Mouse (Mus musculus): ENCODE measurements around the gene Atp6v0c. TPM values are rescaled to one million over a fixed set of nuclear protein-coding genes. Genes with fewer than 3 reads are reported as not detected.

Gene Atp6v0c
- total RNA-seq (2023; ENCODE audit: inconsistent age), result 233 to 260 TPM (median 250 TPM) in 4 replicates

GRCm38 (mm10) chr17:24169317-24170065 lies at the start of gene Atp6v0c:
Gene Atp6v0c, minus strand, starts transcription at chr17:24169702.

GRCm38 (mm10) chr17:24209043-24209915 lies 39.8 kb upstream of the Atp6v0c start, which contains the start of gene Ntn3:
Gene Ntn3, minus strand, starts transcription at chr17:24209531.

DNA sequence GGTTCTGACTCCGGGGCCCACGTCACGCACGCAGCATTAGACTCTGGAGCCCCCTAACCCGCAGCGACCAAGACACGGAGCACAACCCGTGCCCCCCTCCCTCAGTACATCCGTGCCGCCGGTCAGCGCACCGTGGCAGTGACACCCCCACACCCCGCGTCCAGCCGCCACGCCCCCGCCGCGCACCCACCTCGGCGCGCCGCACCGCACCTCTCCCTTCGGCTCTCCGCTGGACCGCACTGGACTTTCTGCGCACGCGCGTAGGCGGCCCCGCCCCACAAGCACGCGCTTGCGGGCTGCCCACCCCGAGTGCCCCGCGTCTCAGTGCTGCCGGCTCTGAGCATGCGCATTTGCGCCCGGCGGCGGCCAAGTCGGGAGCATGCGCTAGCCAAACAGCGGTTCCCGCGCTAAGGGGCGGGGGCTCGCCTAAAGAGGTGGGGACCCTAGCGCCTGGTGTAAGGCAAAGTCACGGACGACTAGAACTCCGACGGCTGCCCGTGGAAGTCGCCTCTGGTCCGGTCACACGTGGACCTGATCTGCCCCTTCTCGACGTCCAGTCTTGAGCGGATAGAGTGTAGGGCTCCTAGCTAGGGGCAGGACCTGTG lies 35.9 kb upstream of the Atp6v0c start, which contains the start of gene Tbc1d24:
Gene Tbc1d24 (minus strand): TSS at position 279 of the 605 bp plus-strand sequence.

DNA sequence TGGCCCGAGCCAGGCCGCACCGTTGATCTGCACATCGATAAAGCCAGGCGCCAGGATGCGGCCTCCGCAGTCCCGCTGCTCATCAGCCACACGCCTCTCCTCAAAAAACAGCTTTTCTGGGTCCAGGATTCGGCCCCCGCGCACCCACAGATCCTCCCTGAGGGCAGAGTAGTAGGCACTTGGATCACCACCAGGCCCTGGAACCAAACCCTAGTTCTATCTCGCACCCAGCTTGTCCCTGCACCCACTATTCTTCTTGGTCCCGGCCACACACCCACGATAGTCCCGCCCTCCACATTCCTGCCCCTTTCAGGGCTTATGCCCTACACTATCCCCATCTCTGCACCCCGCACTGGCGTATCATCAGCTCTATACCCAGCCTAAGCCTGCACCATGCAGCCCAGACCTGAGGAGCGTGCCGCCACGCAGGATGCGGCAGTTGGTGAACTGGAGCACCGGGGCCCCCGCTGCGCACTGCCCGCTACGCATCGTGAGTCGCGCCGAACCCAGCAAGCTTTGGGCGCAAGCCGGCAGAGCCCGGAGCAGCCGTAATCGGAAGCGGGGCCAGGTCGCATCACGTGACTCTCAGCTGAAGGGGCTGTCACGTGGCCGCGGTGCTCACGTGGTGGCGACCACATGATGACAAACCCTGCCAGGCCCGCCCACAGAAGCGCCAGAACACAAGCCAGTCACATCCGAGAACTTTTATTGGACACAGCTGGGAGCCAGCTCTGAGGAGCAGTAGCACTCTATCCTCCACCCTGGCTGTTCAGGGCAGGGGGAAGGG lies 6.1 kb downstream of the Atp6v0c start, which contains the start of gene Amdhd2:
Gene Amdhd2 (minus strand): TSS at position 591 of the 787 bp plus-strand sequence.

GRCm38 (mm10) chr17:24150824-24151223 lies 18.7 kb downstream of the Atp6v0c start, which contains the start of gene Pdpk1:
Gene Pdpk1, minus strand, starts transcription at chr17:24150924.

Other genes with a start within 250 kb of the Atp6v0c start
- gene Sbp, start 228.0 kb downstream of the Atp6v0c start, total RNA-seq (2023; ENCODE audit: inconsistent age), result not detected in 4 replicates
- not detected in 4 replicates for gene Sbpl, start 214.4 kb downstream of the Atp6v0c start, total RNA-seq (2023; ENCODE audit: inconsistent age)
- not detected in 4 replicates for gene Prss30, start 189.1 kb downstream of the Atp6v0c start, total RNA-seq (2023; ENCODE audit: inconsistent age)
- not detected in 4 replicates for gene Prss22, start 171.6 kb downstream of the Atp6v0c start, total RNA-seq (2023; ENCODE audit: inconsistent age)
- not detected in 4 replicates for gene Prss27, start 131.6 kb downstream of the Atp6v0c start, total RNA-seq (2023; ENCODE audit: inconsistent age)
- 28.2 to 33.1 TPM (median 30.9 TPM) in 4 replicates for gene Kctd5, start 96.2 kb downstream of the Atp6v0c start, total RNA-seq (2023; ENCODE audit: inconsistent age)
- gene Pdpk1, start 18.8 kb downstream of the Atp6v0c start, total RNA-seq (2023; ENCODE audit: inconsistent age), result 64.1 to 73.9 TPM (median 67.7 TPM) in 4 replicates
- 35.6 to 45.5 TPM (median 38.6 TPM) in 4 replicates for gene Amdhd2, start 5.9 kb downstream of the Atp6v0c start, total RNA-seq (2023; ENCODE audit: inconsistent age)
- gene Tbc1d24, start 35.9 kb upstream of the Atp6v0c start, total RNA-seq (2023; ENCODE audit: inconsistent age), result 0.61 to 1.9 TPM (median 0.68 TPM) in 4 replicates
- gene Ntn3, start 39.8 kb upstream of the Atp6v0c start, total RNA-seq (2023; ENCODE audit: inconsistent age), result 0.19 to 0.48 TPM (median 0.32 TPM) in 4 replicates
- 7.8 to 10.4 TPM (median 9.1 TPM) in 4 replicates for gene Tedc2, start 51.1 kb upstream of the Atp6v0c start, total RNA-seq (2023; ENCODE audit: inconsistent age)
- 8.9 to 15.0 TPM (median 12.2 TPM) in 4 replicates for gene Ccnf, start 81.8 kb upstream of the Atp6v0c start, total RNA-seq (2023; ENCODE audit: inconsistent age)
- gene Abca17, start 181.4 kb upstream of the Atp6v0c start, total RNA-seq (2023; ENCODE audit: inconsistent age), result 0.09 to 0.30 TPM (median 0.14 TPM) in 4 replicates
- gene Abca3, start 182.2 kb upstream of the Atp6v0c start, total RNA-seq (2023; ENCODE audit: inconsistent age), result 50.7 to 55.1 TPM (median 52.7 TPM) in 4 replicates
- gene Rnps1, start 244.9 kb upstream of the Atp6v0c start, total RNA-seq (2023; ENCODE audit: inconsistent age), result 154 to 168 TPM (median 161 TPM) in 4 replicates